Mouse (Mus musculus): ENCODE measurements around the gene Pde4c. TPM values are rescaled to one million over a fixed set of nuclear protein-coding genes. Genes with fewer than 3 reads are reported as not detected.

Pde4c gene
- polyA plus RNA-seq, 1 experiment from 2014 or later = 1.4 TPM

DNA sequence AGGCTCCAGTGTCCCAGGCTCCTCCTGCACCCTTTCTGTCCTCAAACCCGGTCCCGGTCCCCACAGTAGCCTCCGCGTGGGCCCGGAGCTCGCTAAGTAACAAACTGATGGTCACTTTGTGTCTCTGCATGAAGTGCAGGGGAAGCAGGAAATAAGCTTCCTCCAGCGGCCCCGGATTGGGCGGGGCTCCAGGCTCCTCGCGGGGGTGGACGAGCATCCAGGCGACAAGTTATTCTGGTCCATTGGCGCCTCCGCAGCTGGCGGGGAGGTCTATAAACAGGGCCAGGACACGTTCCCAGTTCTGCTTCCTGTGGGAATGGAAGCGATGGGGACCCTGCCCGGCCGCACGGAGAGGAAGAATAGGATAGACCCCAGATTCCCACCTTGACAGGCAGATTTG, 29.6 kb downstream of the Pde4c start:
- Histone ChIP-seq H3K9me3 (replicated peaks) (no peaks in the 10 kb centered on the region), H3K9ac (peak overlapping the region; percentile 40; the same call in 1 of the 2 replicates), H3K36me3 (replicated peaks) (peaks cover 18% of the 10 kb centered on the region), H3K4me2 (peak overlapping the region; percentile 90), H3K27me3 (peaks cover 18% of the 10 kb centered on the region), H3K4me3 (replicated peaks) (peak overlapping the region; percentile 14; the same call in 1 of the 2 replicates), H3K4me1 (replicated peaks) (peaks cover 40% of the 10 kb centered on the region), H3K27ac (replicated peaks) (peak overlapping the region; percentile 57)
- no peak for ATAC-seq (ENCODE audit: insufficient read depth)
- WGBS (ENCODE audit: insufficient replicate concordance) = 6% methylated on average over 21 of the region's 21 CpGs

DNA sequence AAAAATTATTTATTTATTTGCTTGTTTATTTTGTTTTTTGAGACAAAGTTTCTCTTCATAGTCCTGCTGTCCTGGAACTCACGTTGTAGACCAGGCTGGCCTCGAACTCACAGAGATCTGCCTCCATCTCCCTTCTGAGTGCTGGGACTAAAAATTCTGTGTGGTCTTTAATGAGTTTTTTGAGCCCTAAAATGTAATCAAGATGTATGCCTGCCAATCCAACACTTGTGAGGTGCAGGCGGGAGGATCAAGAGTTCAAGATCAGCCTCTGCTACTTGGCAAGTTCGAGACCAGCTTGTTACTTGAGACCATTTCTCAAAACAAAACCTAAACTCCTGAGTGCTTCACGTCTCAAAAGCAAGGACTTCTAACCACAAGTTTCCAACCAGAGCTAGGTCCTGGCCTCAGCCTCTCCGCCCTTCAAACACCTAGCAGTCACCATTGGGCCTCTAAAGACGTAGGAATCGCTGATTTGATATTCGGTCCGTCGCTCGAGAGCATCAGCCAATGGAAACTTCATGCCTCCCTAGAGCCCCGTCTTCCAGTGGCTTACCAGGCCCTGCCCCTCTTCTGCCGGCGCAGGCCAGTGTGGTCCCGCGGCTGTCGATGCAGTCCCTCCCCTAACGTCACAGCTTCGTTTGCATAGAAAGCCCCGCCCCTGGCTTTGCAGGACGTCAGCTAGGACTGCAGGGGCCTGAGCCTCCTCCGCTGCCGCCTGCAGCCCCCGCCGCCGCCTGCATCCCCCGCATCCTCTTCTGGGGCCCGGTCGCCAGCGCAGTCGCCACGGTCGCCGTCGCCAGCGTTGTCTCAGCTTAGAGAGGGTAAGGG, 30.7 kb downstream of the Pde4c start, which contains the start of gene Rab3a:
Gene Rab3a, plus strand, starts transcription at position 637 of the 828 bp plus-strand sequence.
- Histone ChIP-seq H3K4me1 (replicated peaks) (peaks cover 51% of the 10 kb centered on the region), H3K4me3 (replicated peaks) (peak within 1 kb of the TSS; percentile 66), H3K9me3 (replicated peaks) (no peaks in the 10 kb centered on the region), H3K27me3 (peaks cover 7% of the 10 kb centered on the region), H3K27ac (replicated peaks) (peak within 1 kb of the TSS; percentile 57), H3K4me2 (peak within 1 kb of the TSS; percentile 90), H3K9ac (peak within 1 kb of the TSS; percentile 59), H3K36me3 (replicated peaks) (peaks cover 26% of the 10 kb centered on the region)
- ATAC-seq (ENCODE audit: insufficient read depth) = peak; percentile 98
- WGBS (ENCODE audit: insufficient replicate concordance) = 6% methylated on average over 37 of the region's 37 CpGs

GRCm38 (mm10) chr8:70754871-70755660, 31.5 kb downstream of the Pde4c start:
- Histone ChIP-seq H3K9ac (peak overlapping the region; percentile 59), H3K4me1 (replicated peaks) (peaks cover 59% of the 10 kb centered on the region), H3K27me3 (no peaks in the 10 kb centered on the region; the same call in 1 of the 2 replicates), H3K36me3 (replicated peaks) (peaks cover 26% of the 10 kb centered on the region), H3K4me3 (replicated peaks) (peak overlapping the region; percentile 66), H3K4me2 (peak overlapping the region; percentile 90), H3K27ac (replicated peaks) (peak overlapping the region; percentile 45; the same call in 1 of the 2 replicates), H3K9me3 (replicated peaks) (no peaks in the 10 kb centered on the region)
- peak; percentile 3 for ATAC-seq (ENCODE audit: insufficient read depth)
- WGBS (ENCODE audit: insufficient replicate concordance) = 14% methylated on average over 50 of the region's 50 CpGs

DNA sequence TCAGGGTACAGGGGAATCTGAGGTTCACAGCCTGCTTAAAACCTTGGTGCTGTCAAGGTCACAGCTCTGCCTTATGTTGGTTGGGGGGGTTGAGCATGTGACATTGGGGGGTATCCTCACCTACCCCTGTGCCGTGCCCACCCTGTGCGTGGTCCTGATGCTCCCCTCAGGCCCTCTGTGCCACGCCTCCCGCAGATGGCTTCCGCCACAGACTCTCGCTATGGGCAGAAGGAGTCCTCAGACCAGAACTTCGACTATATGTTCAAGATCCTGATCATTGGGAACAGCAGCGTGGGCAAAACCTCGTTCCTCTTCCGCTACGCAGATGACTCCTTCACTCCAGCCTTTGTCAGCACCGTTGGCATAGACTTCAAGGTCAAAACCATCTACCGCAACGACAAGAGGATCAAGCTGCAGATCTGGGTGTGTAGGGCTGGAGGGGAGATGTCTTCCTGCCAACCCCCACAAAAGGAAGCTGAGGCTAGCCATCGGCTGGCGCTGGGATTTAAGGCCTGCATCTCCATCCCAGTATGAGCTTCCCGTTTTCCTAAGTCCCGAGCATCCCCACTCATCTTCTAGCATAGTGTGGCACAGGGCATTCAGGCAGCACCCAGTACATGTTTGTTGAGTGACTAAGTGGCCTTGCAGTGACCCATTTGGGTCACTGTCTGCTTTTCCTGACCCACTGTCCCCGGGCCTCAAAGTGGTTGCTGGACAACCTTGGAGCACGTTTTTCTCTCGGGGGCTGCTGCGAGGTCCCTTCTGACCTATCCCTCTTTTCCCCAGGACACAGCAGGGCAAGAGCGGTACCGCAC, 32.3 kb downstream of the Pde4c start:
- H3K4me3 ChIP-seq (replicated peaks) = peak overlapping the region; percentile 66; the same call in 1 of the 2 replicates
- no peaks in the 10 kb centered on the region for H3K9me3 ChIP-seq (replicated peaks)
- 0 out of 2 replicates have a peak overlapping the region, but pooled peaks have one; percentile 45 for H3K27ac ChIP-seq (replicated peaks)
- peak overlapping the region; percentile 90 for H3K4me2 ChIP-seq
- WGBS (ENCODE audit: insufficient replicate concordance) = 75% methylated on average over 24 of the region's 24 CpGs
- H3K27me3 ChIP-seq = no peaks in the 10 kb centered on the region
- peaks cover 65% of the 10 kb centered on the region for H3K4me1 ChIP-seq (replicated peaks)
- no peak for ATAC-seq (ENCODE audit: insufficient read depth)
- H3K36me3 ChIP-seq (replicated peaks) = peaks cover 26% of the 10 kb centered on the region
- peak overlapping the region; percentile 59; the same call in 1 of the 2 replicates for H3K9ac ChIP-seq

DNA sequence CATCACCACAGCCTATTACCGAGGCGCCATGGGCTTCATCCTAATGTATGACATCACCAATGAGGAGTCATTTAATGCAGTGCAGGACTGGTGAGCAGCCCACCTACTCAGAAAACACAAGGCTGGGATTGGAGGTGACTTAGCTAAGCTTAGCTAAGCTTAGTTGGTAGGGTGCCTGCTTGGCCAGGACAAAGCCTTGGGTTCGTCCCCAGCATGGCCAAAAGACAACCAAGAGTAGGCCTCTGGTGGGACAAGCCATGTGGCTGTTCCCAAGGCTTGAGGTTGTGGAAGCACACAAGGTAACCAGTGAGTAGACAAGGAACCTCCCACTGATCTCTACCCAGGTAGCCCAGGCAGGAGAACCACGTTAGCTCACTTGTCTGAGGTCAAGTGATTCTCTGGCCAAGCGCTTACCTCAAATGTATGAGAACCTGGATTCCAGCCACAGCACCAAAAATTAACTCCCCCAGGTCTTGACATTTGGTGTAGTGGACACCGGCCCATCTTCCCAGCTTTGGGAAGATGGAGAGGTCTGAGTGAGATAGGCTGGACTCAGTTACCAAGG, 33.0 kb downstream of the Pde4c start:
- H3K4me1 ChIP-seq (replicated peaks) = peaks cover 71% of the 10 kb centered on the region
- H3K9ac ChIP-seq = no peak overlapping the region
- H3K4me2 ChIP-seq = no peak overlapping the region
- WGBS (ENCODE audit: insufficient replicate concordance) = 89% methylated on average over 6 of the region's 6 CpGs
- H3K36me3 ChIP-seq (replicated peaks) = peaks cover 26% of the 10 kb centered on the region
- H3K27me3 ChIP-seq = no peaks in the 10 kb centered on the region
- H3K4me3 ChIP-seq (replicated peaks) = no peak overlapping the region
- H3K9me3 ChIP-seq (replicated peaks) = no peaks in the 10 kb centered on the region
- no peak overlapping the region for H3K27ac ChIP-seq (replicated peaks)
- ATAC-seq (ENCODE audit: insufficient read depth) = no peak

DNA sequence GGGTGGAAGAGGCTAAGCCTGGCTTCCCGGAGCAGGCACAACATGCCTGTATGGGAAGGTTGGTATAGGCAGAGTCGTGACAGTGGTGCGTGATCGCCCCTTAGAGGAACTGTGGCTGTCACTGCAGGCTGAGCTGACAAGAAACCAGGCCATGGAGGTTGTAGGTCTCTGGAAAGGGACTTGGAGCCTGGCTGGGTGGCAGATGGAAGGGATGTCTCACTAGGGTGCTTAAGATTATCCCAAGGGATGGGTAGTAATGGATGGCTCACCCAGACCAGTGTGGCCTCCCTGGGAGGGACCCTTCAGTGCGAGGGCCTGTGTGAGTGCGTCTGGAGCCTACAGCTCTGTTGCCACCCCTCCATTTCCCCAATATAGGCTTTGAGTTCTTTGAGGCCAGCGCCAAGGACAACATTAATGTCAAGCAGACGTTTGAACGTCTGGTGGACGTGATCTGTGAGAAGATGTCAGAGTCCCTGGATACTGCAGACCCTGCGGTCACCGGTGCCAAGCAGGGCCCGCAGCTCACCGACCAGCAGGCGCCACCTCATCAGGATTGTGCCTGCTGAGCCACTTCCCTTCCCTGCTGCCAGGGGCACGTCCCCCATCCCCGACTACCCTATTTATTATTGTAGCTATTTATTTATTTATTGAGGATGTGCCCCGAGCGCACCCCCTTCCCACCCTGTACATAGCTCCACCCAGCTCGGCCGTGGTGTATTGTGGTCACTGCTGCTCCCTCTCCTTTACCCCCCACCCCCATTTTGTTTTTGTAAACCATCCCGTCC, 34.2 kb downstream of the Pde4c start:
- Histone ChIP-seq H3K4me2 (no peak overlapping the region), H3K27me3 (no peaks in the 10 kb centered on the region), H3K27ac (replicated peaks) (no peak overlapping the region), H3K4me3 (replicated peaks) (no peak overlapping the region), H3K4me1 (replicated peaks) (peaks cover 76% of the 10 kb centered on the region), H3K9ac (no peak overlapping the region), H3K9me3 (replicated peaks) (no peaks in the 10 kb centered on the region), H3K36me3 (replicated peaks) (peaks cover 26% of the 10 kb centered on the region)
- 77% methylated on average over 22 of the region's 22 CpGs for WGBS (ENCODE audit: insufficient replicate concordance)
- no peak for ATAC-seq (ENCODE audit: insufficient read depth)

DNA sequence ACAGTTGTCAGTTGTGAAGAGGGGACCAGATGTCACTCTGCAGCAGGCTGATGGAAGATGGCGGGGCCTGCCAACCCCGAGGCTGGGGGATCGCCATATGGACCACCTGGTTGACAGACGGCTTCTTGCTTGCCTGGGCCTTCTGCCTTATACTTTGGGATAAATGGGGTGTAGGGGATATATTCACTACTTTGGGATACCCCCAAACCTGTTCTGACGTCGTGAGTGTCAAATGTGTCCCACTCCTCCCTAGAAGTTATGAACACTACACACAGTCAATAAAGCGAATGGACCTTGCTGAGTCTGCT, 34.7 kb downstream of the Pde4c start:
- H3K4me2 ChIP-seq = no peak overlapping the region

DNA sequence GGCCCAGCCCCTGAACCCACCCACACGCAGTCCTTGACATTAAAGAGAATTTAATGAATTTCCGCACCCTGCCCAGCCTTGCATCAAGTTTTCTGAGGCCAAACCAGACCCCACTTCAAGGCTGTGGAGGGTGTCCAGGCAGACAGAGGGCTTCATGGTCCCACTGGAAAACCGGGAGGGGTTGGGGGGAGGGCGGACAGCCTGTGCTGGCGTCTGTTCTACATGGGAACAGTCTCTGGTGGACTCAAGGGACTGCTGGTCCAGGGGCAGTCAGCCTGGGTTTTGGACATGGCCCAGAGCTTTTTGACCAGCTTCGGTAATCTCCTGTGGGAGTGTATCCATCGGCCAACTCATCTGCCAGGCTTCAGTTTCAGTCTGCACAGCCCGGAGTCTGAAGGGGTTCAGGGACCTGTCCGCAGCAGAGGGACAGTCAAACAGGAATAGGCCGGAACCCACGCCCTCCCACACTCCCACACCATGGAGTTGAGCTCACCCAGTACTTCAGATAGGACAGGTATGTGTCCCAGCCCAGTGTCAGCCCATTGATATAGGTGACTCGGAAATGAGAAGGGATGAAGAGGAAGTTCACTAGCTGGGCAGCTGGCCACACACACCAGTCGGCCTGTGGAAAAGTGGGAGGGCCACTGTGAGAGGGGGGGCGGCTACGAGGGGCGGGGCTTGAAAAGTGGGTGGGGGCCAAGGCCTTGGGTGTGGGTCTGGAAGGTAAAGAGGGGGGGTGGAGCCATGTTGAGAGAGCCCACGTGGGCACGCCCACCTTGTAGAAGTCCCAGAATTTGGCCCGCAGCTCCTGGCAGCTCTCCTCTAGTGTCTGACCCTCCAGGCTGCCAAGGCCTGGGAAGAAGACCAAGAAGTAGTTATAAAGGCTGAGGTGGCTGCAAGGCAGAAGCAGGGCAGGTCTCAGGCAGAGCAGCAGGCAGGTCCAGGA, 35.4 kb downstream of the Pde4c start:
- Histone ChIP-seq H3K9ac (0 out of 2 replicates have a peak overlapping the region, but pooled peaks have one; percentile 88), H3K27ac (replicated peaks) (peak overlapping the region; percentile 96; the same call in 1 of the 2 replicates), H3K27me3 (no peaks in the 10 kb centered on the region), H3K9me3 (replicated peaks) (no peaks in the 10 kb centered on the region), H3K4me2 (peak overlapping the region; percentile 99), H3K4me3 (replicated peaks) (peak overlapping the region; percentile 74; the same call in 1 of the 2 replicates), H3K4me1 (replicated peaks) (peaks cover 76% of the 10 kb centered on the region), H3K36me3 (replicated peaks) (peaks cover 31% of the 10 kb centered on the region)
- 64% methylated on average over 19 of the region's 19 CpGs for WGBS (ENCODE audit: insufficient replicate concordance)
- ATAC-seq (ENCODE audit: insufficient read depth) = no peak

More for the DNA sequence above, 34.7 kb downstream of the Pde4c start:
- no peaks in the 10 kb centered on the region for H3K27me3 ChIP-seq
- H3K4me3 ChIP-seq (replicated peaks) = no peak overlapping the region
- H3K9me3 ChIP-seq (replicated peaks) = no peaks in the 10 kb centered on the region
- H3K4me1 ChIP-seq (replicated peaks) = peaks cover 76% of the 10 kb centered on the region
- H3K36me3 ChIP-seq (replicated peaks) = peaks cover 31% of the 10 kb centered on the region
- no peak overlapping the region for H3K9ac ChIP-seq
- WGBS (ENCODE audit: insufficient replicate concordance) = 79% methylated on average over 7 of the region's 7 CpGs
- ATAC-seq (ENCODE audit: insufficient read depth) = no peak
- no peak overlapping the region for H3K27ac ChIP-seq (replicated peaks)

- under 1% methylated on average over 22 of the region's 22 CpGs for WGBS (ENCODE audit: insufficient replicate concordance)
- no peaks in the 10 kb centered on the region for H3K27me3 ChIP-seq
- no peak for ATAC-seq (ENCODE audit: insufficient read depth)
- no peaks in the 10 kb centered on the region for H3K9me3 ChIP-seq (replicated peaks)
- peak overlapping the region; percentile 74 for H3K4me3 ChIP-seq (replicated peaks)
- peak overlapping the region; percentile 88 for H3K9ac ChIP-seq
- H3K4me2 ChIP-seq = peak overlapping the region; percentile 99
- H3K27ac ChIP-seq (replicated peaks) = peak overlapping the region; percentile 96
- peaks cover 31% of the 10 kb centered on the region for H3K36me3 ChIP-seq (replicated peaks)
- peaks cover 77% of the 10 kb centered on the region for H3K4me1 ChIP-seq (replicated peaks)
Measured at GRCm38 (mm10) chr8:70760350-70760749, 36.8 kb downstream of the Pde4c start.
